Mouse (Mus musculus) limb, embryonic 10.5 days (tissue): Measurements from ENCODE around the gene Nfe2l1. TPM values are rescaled to one million over a fixed set of nuclear protein-coding genes. Genes with fewer than 3 reads are reported as not detected.

Source experiments
- DNase-seq: peaks from one replicate; pipeline ENCODE4 v3.0.0-alpha.2; 2017; ENCODE audit warnings: low spot score
- H3K27ac ChIP-seq: fragments of 300-500 bp; sonication (generic); 2 replicates; pipeline ENCODE4 v1.5.1; 2016; ENCODE audit warnings: mild to moderate bottlenecking
- H3K27me3 ChIP-seq: fragments of 300-500 bp; sonication (generic); 2 replicates; pipeline ENCODE4 v1.6.1; 2016; ENCODE audit warnings: low read depth, mild to moderate bottlenecking; ENCODE audit not compliant: poor library complexity, severe bottlenecking
- H3K36me3 ChIP-seq: fragments of 300-500 bp; sonication (generic); 2 replicates; pipeline ENCODE4 v1.6.1; 2016; ENCODE audit warnings: mild to moderate bottlenecking, moderate library complexity
- H3K4me1 ChIP-seq: fragments of 300-500 bp; sonication (generic); 2 replicates; pipeline ENCODE4 v1.6.1; 2016
- H3K4me3 ChIP-seq: fragments of 300-500 bp; sonication (generic); 2 replicates; pipeline ENCODE4 v1.5.1; 2016; ENCODE audit warnings: mild to moderate bottlenecking, moderate library complexity
- H3K9me3 ChIP-seq: fragments of 300-500 bp; sonication (generic); replicated peaks from 2 replicates; pipeline ENCODE4 v1.6.1; 2016; ENCODE audit warnings: mild to moderate bottlenecking
- WGBS: fragments of 180-500 bp; shearing (Covaris S2); methylation state at CpG from one replicate; pipeline ENCODE4 v1.1.7; 2016; 5-methylcytosine and 5-hydroxymethylcytosine counted together
- polyA plus RNA-seq: library from polyadenylated mRNA; unstranded; fragments of >200 nt; fragmentation: Nextera tagmentation; extraction: Ambion mirVana; gene quantifications from 2 replicates; pipeline ENCODE4 v1.2.1, GENCODE M21; 2016

Gene Nfe2l1
- polyA plus RNA-seq, 1 experiment from 2014 or later, result 69.3 TPM

DNA sequence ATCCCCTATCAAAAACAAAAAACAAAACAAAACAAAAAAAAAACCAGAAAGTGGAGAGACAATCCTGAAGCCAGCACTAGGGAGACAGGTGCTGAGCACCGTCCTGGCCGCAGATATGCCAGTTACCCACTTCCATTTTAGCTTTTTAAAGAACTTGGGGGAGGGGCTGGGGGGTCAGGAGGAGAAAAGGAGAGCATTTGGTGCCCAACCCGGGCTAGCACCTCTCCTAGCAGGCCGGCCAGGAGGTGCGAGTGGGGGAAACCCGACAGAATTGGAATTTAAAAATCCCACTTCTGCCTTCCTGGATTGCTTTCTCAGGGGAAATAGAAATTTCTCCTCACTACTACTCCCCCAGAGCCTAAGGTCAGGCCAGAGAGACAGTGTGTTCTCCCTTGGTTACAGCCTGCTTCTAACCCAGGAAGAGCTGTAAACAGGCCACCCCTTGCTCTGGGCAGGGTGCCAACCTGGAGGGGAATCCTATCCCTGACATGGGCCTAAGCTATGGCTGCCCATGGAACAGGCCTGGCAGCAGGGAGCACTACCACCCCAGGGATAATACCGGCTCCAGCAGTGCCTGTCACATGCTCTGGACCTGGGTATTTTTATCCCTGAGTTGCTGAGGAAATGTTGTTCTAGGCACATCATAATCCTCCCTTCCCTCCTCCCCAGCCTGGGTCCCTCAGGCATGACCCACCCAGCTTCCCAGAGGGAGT is 4.8 kb downstream of the Nfe2l1 start:
- Histone ChIP-seq H3K27ac (peak overlapping the region; percentile 34; the same call in 1 of the 2 replicates), H3K36me3 (peaks cover 78% of the 10 kb centered on the region), H3K4me3 (peak overlapping the region; percentile 64), H3K9me3 (no peaks in the 10 kb centered on the region), H3K27me3 (no peaks in the 10 kb centered on the region), H3K4me1 (peaks cover 68% of the 10 kb centered on the region)
- WGBS, result 41% methylated on average over 7 of the region's 7 CpGs
- no peak for DNase-seq

- peak; percentile 93 for DNase-seq
- no peaks in the 10 kb centered on the region for H3K9me3 ChIP-seq
- peaks cover 86% of the 10 kb centered on the region for H3K36me3 ChIP-seq
- H3K27ac ChIP-seq, result peak overlapping the region; percentile 84
- 2% methylated on average over 25 of the region's 26 CpGs for WGBS
- peak overlapping the region; percentile 64 for H3K4me3 ChIP-seq
- H3K4me1 ChIP-seq, result peaks cover 68% of the 10 kb centered on the region
- no peaks in the 10 kb centered on the region for H3K27me3 ChIP-seq
Measured at GRCm38 (mm10) chr11:96823880-96824782, 5.6 kb downstream of the Nfe2l1 start.

DNA sequence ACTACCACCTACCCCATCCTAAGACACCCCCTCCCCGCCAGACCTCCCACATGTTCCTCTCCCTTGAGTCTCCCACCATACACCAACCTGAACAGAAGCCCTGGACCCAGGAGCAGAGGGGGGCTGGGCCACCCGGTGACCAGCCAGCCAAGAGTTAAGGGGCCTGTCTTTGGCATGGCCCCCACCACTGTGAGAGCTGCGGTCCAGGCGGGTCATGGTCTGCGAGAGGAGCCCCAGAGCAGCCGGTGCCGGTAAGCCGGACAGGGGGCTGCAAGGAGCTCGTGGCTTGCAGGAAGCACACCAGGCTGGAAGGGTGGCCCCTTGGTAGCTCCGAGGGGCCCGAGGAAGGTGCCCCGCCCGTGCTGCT is 6.3 kb downstream of the Nfe2l1 start:
- WGBS, result 9% methylated on average over 13 of the region's 13 CpGs
- H3K4me1 ChIP-seq, result peaks cover 62% of the 10 kb centered on the region
- H3K36me3 ChIP-seq, result peaks cover 93% of the 10 kb centered on the region

GRCm38 (mm10) chr11:96822675-96823470 is 6.9 kb downstream of the Nfe2l1 start:
- Histone ChIP-seq H3K4me3 (peak overlapping the region; percentile 64), H3K36me3 (peaks cover 95% of the 10 kb centered on the region), H3K27me3 (no peaks in the 10 kb centered on the region), H3K4me1 (peaks cover 56% of the 10 kb centered on the region), H3K27ac (peak overlapping the region; percentile 84), H3K9me3 (no peaks in the 10 kb centered on the region)
- WGBS, result 52% methylated on average over 4 of the region's 4 CpGs
- DNase-seq, result no peak

More for the DNA sequence above, 6.3 kb downstream of the Nfe2l1 start:
- Histone ChIP-seq H3K27ac (peak overlapping the region; percentile 84), H3K27me3 (no peaks in the 10 kb centered on the region), H3K9me3 (no peaks in the 10 kb centered on the region), H3K4me3 (peak overlapping the region; percentile 64)
- DNase-seq, result no peak

DNA sequence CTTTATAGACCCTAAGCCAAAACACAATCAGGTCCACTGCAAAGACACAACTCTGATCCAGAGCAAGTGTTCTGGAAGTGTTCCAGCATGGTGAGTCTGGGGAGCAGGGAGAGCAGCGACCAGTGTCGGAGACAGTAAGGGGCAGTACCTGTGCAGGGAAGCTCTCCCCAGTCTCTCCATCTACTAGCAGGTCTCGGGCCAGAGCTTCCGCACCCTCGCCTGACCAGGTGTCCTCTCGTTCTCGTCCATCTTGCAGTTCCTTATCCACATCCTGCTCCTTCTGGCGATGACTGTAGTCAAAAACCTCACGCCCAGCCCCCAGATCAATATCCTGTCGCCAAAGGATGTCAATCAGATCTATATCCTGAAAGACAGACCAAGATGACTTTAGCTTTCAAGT is 7.8 kb downstream of the Nfe2l1 start:
- H3K27ac ChIP-seq, result no peak overlapping the region
- no peak overlapping the region for H3K4me3 ChIP-seq
- no peaks in the 10 kb centered on the region for H3K9me3 ChIP-seq
- DNase-seq, result no peak
- no peaks in the 10 kb centered on the region for H3K27me3 ChIP-seq
- peaks cover 95% of the 10 kb centered on the region for H3K36me3 ChIP-seq
- 90% methylated on average over 10 of the region's 10 CpGs for WGBS
- H3K4me1 ChIP-seq, result peaks cover 47% of the 10 kb centered on the region

DNA sequence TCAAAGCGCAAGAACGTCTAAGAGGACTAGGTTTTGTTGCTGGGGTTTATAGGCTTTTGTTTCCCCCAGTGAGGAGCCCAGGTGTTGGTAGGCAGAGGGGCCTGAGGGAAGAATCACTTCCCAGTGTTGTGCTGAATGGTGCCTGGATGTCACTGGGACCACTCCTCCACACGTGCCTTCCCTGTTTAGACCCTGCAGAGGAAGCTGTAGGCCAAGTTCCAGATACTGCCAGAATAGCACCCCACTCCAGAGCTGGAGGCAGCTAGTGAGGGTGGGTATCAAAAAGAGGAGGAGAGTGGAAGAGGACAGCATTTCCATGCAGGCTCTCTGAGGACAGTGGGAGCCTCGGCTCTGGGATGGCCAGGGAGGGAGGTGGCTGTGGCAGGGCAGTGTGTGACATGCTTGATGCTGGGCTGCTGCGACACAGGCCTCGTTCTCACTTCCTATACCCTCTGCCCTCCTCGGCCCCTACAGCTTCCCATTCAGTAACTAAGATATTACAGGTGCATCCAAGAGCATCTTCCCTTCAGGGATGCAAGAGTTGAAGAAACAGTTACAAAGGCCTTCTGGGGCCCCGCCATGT is 11.5 kb downstream of the Nfe2l1 start:
- Histone ChIP-seq H3K4me3 (no peak overlapping the region), H3K27me3 (no peaks in the 10 kb centered on the region), H3K9me3 (no peaks in the 10 kb centered on the region), H3K36me3 (peaks cover 97% of the 10 kb centered on the region), H3K4me1 (peaks cover 9% of the 10 kb centered on the region), H3K27ac (no peak overlapping the region)
- DNase-seq, result no peak
- WGBS, result 92% methylated on average over 8 of the region's 8 CpGs

DNA sequence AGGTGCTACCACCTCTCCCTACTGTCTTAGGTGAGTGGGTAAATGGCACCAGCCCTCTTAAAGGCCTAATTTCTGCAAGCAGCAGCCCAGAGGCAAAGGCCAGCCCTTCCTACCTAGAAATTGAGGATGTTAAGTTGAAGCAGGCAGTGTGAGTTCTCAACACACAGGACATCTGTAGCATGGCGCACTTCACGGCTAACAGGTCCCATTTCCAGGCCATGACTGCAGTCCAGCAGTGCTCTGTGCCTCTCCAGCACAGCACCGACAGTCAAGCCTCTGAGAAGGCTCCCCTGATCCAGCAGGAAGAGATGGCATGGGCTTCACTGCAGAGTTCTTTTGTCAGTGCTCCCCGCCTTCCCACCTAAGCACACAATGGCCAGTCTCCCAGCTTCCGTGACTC is 12.8 kb downstream of the Nfe2l1 start:
- no peak for DNase-seq
- WGBS, result 93% methylated on average over 5 of the region's 5 CpGs
- Histone ChIP-seq H3K4me1 (no peaks in the 10 kb centered on the region), H3K27me3 (no peaks in the 10 kb centered on the region), H3K4me3 (no peak overlapping the region), H3K27ac (no peak overlapping the region), H3K9me3 (no peaks in the 10 kb centered on the region), H3K36me3 (peaks cover 97% of the 10 kb centered on the region)

- WGBS, result 92% methylated on average over 1 of the region's 1 CpGs
- peaks cover 97% of the 10 kb centered on the region for H3K36me3 ChIP-seq
Measured at GRCm38 (mm10) chr11:96816494-96816893, 13.3 kb downstream of the Nfe2l1 start.

GRCm38 (mm10) chr11:96815895-96816294 is 13.9 kb downstream of the Nfe2l1 start:
- 92% methylated on average over 2 of the region's 2 CpGs for WGBS
- peaks cover 97% of the 10 kb centered on the region for H3K36me3 ChIP-seq

More at GRCm38 (mm10) chr11:96816494-96816893, 13.3 kb downstream of the Nfe2l1 start:
- Histone ChIP-seq H3K27me3 (no peaks in the 10 kb centered on the region), H3K9me3 (no peaks in the 10 kb centered on the region), H3K4me1 (no peaks in the 10 kb centered on the region), H3K27ac (no peak overlapping the region), H3K4me3 (no peak overlapping the region)
- DNase-seq, result no peak

DNA sequence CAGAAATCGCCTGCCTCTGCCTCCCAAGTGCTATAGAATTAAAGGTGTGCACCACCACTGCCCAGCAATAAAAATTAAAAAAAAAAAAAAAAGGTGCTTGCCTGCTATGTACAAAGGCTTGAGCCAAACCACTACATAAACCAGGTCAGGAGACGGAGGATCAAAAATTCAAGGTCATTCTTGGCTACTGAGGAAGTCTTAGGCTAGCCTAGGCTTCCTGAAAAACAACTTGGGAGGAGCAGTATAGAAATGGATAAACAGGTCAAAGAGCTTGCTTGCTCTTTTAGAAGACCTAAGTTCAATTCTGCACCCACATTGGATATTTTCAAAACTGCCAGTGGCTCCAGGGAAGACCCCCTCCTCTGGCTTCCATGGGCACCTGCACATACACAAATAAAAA is 15.3 kb downstream of the Nfe2l1 start:
- 89% methylated on average over 2 of the region's 2 CpGs for WGBS
- no peak for DNase-seq
- Histone ChIP-seq H3K4me1 (no peaks in the 10 kb centered on the region), H3K9me3 (no peaks in the 10 kb centered on the region), H3K27me3 (no peaks in the 10 kb centered on the region), H3K36me3 (peaks cover 97% of the 10 kb centered on the region), H3K4me3 (no peak overlapping the region), H3K27ac (no peak overlapping the region)

More at GRCm38 (mm10) chr11:96815895-96816294, 13.9 kb downstream of the Nfe2l1 start:
- Histone ChIP-seq H3K27ac (no peak overlapping the region), H3K27me3 (no peaks in the 10 kb centered on the region), H3K4me1 (no peaks in the 10 kb centered on the region), H3K4me3 (no peak overlapping the region), H3K9me3 (no peaks in the 10 kb centered on the region)
- DNase-seq, result no peak

DNA sequence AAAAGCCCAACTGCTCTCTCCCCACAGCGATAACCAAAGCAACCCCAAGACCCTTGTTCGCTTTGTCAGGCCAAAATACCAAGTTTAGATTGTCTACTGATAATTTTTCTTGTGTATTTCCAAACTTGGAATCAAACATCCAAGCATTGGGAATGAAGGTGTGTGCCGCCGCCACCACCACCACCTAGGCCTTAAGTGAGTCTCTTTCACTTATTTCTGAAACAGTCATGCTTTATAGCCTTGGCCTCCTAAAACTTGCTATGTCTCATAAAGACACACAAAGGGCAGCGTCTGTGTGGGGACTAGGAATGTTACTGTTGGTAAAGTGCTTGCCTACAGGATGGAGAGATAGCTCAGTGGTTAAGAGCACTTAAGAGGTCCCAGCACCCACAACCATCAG is 15.8 kb downstream of the Nfe2l1 start:
- WGBS, result 91% methylated on average over 5 of the region's 5 CpGs
- DNase-seq, result no peak
- no peaks in the 10 kb centered on the region for H3K27me3 ChIP-seq
- no peak overlapping the region for H3K27ac ChIP-seq
- no peaks in the 10 kb centered on the region for H3K4me1 ChIP-seq
- H3K9me3 ChIP-seq, result no peaks in the 10 kb centered on the region
- H3K4me3 ChIP-seq, result no peak overlapping the region
- peaks cover 97% of the 10 kb centered on the region for H3K36me3 ChIP-seq

- Histone ChIP-seq H3K27ac (no peak overlapping the region), H3K4me1 (no peaks in the 10 kb centered on the region), H3K9me3 (no peaks in the 10 kb centered on the region), H3K27me3 (no peaks in the 10 kb centered on the region), H3K4me3 (no peak overlapping the region), H3K36me3 (peaks cover 97% of the 10 kb centered on the region)
- WGBS, result 86% methylated on average over 4 of the region's 4 CpGs
- DNase-seq, result no peak
Measured at GRCm38 (mm10) chr11:96813455-96813854, 16.3 kb downstream of the Nfe2l1 start.
